Mouse (Mus musculus) urinary bladder, postnatal 4 days (tissue): ENCODE results near the gene Hoxb3.

Source experiments
- DNase-seq, 2 experiments: peaks; one replicate each; pipeline ENCODE4 v3.0.0; 2021 to 2022; ENCODE audit warnings: low spot score in 2 of 2

The Hoxb3 gene

GRCm38 (mm10) chr11:96323154-96323553 lies at the start of gene Hoxb3:
Gene Hoxb3 (plus strand): TSS chr11:96323326.
- DNase-seq, result no peak

DNA sequence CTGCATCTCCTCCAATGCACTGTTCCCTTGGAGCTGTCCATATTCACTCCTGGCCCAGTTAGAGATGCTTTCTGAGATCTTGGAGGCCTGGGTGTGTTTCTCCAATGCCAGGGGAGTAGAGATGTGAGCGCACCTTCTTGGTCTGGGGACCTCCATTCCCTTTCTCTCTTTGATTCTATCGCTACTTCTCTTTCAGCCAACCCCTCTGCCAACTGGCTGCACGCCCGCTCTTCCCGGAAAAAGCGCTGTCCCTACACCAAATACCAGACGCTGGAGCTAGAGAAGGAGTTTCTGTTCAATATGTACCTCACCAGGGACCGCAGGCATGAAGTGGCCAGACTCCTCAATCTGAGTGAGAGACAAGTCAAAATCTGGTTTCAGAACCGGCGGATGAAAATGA lies 48.7 kb upstream of the Hoxb3 start:
- DNase-seq, result no peak

GRCm38 (mm10) chr11:96275896-96276295 lies 47.2 kb upstream of the Hoxb3 start:
- DNase-seq, result no peak

DNA sequence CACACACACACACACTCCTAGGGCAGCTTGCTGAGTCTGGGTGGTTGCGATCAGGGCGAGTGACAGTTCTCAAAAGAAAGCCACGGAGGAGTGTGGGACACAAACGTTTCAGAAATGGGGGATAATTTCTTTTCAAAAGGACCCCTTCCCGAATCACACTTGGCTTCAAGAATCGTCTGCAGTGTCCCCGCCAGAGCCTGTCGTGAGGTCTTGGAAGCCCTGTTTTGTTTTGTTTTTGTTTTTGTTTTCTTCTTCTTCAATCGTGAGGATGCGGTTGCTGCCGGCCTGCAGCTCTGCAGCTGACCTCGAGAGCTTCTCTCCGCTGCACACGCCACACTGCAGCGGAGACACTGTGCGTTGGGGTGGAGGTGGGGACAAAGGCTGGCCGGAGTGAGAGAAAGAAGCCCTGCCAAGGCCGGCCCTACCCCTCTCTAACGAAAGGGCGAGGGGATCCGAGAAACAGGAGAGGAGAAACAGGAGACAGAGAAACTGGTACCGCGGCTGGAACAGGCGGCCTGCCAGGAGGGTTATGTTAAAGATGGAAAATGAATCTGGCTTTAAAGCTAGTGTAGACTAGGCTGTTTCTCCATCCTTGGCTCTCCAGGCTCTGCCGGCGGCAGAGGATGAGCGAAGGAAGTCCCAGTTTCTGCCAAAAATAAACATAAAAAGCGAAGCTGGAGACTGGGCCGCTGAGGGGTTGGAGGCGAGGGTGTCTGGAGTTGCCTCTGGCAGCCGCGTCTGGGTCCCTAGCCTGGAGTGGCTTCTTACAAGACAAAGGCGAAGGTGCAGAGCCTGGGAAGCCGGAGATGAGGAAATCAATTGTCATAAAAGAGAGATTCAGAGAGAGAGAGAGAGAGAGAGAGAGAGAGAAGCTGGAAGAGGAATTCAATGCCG lies 45.7 kb upstream of the Hoxb3 start:
- no peak for DNase-seq

DNA sequence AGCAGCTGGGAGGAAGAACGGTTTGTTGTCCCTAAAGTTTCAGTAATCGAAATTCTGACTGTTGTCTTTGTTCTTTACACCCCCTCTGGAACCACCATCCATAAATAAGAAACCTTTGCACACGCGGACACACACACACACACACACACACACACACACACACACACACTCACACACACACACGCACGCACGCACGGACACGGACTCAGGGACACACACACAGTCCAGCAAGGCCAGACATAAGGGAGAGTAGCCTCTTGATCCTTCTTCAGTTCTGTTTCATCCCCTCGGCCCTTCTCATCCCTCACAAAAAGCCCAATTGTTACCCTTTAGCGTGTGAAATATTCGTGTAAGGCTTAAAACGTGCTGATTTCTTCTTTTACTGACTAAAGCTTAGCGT lies 44.8 kb upstream of the Hoxb3 start:
- DNase-seq, result no peak

DNA sequence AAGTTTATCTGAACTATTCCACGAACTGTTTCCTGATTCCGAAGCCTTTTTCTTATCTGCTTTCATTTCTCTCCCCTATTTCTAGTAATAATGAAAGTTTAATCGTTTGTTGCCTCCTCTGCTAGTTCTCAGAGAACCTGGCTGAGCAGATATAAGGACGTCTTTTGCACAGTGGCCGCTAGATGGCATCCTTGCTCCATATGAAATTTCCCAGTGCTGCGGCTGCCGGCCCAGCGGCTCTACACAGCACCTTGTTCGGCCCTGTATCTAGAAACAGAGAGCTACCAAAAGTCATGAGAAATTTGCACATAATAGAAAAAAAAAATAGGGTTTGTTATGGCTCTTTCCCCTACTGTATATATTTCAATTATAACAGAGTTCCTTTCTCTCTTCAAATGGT lies 44.4 kb upstream of the Hoxb3 start:
- peak in 1 of 2 experiments; percentile 74 for DNase-seq

DNA sequence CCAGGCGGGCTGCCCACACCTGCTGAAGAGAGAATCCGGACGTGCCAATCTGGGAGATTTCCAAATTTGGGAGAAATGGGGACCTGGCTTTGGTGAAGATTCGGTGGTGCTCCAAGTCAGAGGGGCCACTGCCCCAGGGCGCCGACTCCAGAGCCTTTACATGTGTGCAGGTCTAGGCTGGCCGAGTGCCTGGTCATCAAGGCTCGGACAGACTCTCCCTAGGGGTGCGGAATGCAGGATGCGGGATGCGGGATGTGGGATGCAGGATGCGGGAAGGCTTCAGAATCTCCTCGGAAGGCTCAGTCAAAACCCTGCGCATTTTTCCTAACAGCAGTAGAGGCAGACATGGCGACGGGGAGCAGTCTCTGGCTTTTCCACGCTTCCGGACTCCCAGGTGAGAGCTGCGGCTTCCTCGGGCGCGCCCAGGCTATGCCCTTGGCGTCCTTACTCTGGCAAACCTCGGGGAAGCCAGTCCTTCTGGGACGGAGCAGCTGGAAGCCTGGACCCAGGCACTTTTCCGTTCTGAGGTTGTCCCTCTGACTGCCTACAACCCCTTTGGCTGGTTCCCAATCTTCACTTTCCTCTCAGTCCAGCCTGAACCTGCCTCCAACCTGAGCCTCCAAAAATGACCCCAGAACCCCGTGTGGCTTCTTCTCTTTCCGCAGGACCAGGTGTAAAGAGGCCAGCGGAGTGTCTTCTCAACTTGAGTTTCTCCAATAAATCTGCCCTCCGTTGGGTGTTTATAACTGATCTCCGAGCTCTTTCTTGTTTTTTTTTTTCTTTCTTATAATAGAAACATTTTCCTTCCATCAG lies 43.5 kb upstream of the Hoxb3 start:
- no peak for DNase-seq

DNA sequence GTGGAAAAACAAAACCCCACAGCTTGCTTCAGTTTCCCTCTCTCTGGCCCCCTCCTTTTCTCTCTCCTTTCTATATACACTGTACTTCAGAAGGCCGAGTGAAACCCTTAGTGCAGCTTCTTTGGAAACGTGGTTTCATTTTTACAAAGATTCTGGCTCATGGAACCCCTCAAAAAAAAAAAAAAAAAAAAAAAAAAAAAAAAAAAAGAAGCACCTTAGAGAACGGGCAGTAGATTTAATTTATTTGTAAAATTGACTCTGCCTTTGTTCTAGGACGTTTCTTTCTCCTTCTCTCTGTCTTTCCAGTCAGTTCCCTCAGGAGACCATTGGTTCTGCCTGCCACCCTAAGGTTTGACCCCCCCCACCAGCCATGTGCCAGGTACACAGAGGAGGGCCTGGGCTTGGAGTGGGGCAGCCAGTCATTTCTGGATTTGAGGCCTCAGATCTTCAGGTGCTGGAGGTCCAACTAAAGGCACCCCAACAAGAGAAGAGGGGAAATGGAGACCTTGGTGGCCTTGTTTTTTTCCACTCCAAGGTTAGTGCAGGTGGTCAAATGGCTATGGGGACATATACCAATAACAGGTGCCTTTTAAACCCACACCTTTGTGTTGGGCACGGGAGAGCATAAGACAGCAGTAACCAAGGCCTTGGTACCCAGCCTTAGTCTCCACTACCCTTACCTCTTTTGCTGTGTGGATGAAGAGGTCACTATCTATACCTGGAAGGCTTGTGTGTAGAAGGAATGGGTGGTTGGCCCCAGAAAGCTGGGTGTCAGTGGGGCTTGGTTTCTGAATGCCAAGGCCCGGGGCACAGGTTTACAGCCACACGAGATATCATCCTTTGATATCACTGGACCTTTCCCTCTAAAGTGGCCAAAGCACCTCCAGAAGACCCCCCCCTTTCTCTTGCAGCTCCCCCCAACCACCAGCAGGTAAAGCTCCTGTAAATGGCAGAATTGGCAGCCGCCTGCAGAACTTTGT lies 42.4 kb upstream of the Hoxb3 start:
- DNase-seq, result no peak

DNA sequence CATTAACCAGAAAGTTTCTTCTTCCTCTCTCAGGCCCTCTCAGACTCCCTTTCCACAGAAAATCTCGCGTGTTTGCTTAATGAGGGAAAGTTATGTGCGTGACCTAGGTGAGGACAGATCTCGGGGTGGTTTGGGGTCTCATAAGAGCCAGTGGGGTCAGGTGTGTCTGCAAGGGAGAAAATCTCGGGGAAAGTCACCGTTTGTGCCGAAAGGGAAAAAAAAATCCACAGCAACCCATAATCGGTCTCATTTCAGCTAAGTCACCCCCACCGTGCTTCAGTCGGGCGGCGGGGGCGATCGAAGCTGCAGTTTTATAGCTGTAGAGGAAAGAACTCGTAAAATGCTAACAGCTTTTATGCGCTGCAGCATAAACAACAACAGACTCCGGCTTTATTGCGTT lies 41.7 kb upstream of the Hoxb3 start:
- DNase-seq, result no peak

GRCm38 (mm10) chr11:96281855-96282570 lies 41.1 kb upstream of the Hoxb3 start, which contains the start of gene Hoxb8:
Gene Hoxb8 (plus strand): TSS chr11:96281905.
- DNase-seq, result no peak

GRCm38 (mm10) chr11:96282795-96283430 lies 40.2 kb upstream of the Hoxb3 start:
- no peak for DNase-seq

- no peak for DNase-seq
These were observed 38.9 kb upstream of the Hoxb3 start for GRCm38 (mm10) chr11:96284041-96284749.

DNA sequence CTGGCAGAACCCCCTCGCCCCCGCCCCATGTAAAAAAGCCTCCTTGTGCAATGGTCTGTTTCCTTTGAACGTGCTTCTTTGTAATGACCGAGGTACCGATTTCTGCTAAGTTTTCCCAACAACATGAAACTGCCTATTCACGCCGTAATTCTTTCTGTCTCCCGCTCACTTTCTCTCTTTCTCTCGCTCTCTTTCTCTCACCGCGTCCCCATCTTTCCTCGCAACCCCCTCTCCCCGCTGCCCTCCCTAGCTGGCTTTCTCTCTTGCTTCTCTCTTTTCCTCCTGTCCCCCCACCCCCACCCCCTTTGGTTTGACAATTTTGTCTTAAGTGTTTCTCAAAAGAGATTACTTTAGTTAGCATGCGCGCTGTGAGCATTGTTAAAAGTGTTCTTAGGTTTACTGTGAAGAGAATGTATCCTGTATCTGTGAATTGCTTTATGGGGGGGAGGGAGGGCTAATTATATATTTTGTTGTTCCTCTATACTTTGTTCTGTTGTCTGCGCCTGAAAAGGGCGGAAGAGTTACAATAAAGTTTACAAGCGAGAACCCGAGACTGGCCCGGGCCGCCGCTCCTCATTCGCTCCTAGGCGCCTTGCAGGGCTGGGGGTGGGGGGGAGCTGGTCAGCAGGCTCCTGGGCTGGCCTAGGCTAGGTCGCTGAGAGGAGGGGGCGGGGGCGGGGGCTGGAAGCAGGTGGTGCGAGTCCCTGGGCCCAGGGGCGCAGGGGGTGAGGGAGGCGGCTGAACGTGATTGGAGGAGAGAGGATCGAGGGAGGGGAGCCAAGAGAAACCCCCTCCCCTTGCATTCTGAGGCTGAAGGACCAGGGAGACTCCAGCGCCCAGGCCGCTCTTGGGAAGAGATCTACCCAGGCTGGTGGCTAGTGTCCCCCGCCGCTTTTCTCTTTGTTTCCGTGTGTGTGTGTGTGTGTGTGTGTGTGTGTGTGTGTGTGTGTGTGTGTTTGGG lies 38.1 kb upstream of the Hoxb3 start:
- no peak for DNase-seq

DNA sequence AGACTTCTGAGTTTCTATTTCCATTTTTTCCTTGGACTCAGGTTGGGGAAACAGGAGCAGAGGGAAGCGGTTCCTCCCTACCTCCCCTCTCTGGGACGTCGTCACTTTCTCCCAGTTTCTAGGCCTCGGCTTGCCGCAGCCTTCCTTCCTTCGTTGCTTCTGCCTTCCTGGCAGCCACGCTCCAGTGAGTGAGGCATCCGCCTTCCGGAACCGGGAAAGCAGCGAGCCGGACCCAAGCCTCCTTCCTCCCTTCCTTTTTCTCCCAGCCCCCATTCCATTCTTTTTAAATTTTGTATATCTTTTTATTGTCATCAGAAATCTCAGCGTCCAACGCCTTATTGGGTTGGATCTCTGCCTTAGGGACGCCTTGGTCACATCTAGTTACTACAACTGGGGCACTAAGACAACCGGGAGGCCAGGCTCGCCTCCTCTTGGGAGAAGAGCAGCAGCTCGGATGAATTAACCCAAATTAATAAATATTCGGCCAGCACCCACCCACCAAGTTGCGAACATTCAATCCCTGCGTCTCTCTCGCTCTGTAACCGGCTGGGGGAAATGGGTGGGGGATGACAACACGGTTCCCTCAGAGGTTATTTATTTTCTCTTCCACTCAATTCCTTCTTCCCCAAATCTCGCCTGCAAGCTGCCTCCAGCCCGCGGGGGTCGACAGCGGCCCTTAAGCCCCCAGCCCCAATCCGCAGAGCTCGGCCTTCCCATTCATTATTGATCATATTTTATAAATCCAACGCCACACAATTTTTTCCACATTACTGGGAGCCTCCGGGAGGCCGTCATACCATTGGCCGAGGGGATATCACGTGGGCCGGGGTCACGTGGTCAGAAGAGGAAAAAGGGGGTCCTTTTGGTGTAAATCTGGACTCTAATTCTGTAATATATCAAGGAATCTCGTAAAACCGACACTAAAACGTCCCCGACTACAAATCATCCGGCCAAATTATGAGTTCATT lies 37.1 kb upstream of the Hoxb3 start, which contains the start of gene Hoxb7:
Hoxb7 (plus strand) TSS at position 853 of the 968 bp plus-strand sequence.
- DNase-seq, result no peak

GRCm38 (mm10) chr11:96286739-96287385 lies 36.3 kb upstream of the Hoxb3 start:
- DNase-seq, result no peak

GRCm38 (mm10) chr11:96287411-96287810 lies 35.7 kb upstream of the Hoxb3 start:
- no peak for DNase-seq
